Mouse (Mus musculus) 3T3-L1 (cell line): ENCODE results near the gene Wfdc2.
"Not testable (repeated sequence)": the region's sequence is repeated elsewhere in the genome, so short reads cannot be mapped to it uniquely, and the experiment has no call there.

Source experiments
- DNase-seq: peaks from one replicate; pipeline ENCODE4 v3.0.0-alpha.2; 2015; ENCODE audit warnings: low read depth, low spot score

The Wfdc2 gene

GRCm38 (mm10) chr2:164549338-164549737 lies 12.9 kb upstream of the Wfdc2 start:
- DNase-seq, result peak; percentile 63

GRCm38 (mm10) chr2:164549963-164550894 lies 12.0 kb upstream of the Wfdc2 start:
- no peak for DNase-seq

GRCm38 (mm10) chr2:164550895-164551269 lies 11.3 kb upstream of the Wfdc2 start:
- DNase-seq, result no peak

- DNase-seq, result no peak
Measured at GRCm38 (mm10) chr2:164551502-164551901, 10.7 kb upstream of the Wfdc2 start.

GRCm38 (mm10) chr2:164558426-164558825 lies 3.8 kb upstream of the Wfdc2 start:
- no peak for DNase-seq

GRCm38 (mm10) chr2:164558991-164559645 lies 3.1 kb upstream of the Wfdc2 start:
- DNase-seq, result peak; percentile 25

- DNase-seq, result no peak
Measured at GRCm38 (mm10) chr2:164560106-164560505, 2.1 kb upstream of the Wfdc2 start.

GRCm38 (mm10) chr2:164563339-164564038 lies 1.3 kb downstream of the Wfdc2 start:
- peak; percentile 64 for DNase-seq

GRCm38 (mm10) chr2:164564346-164564745 lies 2.1 kb downstream of the Wfdc2 start:
- DNase-seq, result no peak

GRCm38 (mm10) chr2:164566997-164567396 lies 4.8 kb downstream of the Wfdc2 start:
- peak; percentile 19 for DNase-seq

GRCm38 (mm10) chr2:164567460-164567859 lies 5.2 kb downstream of the Wfdc2 start:
- no peak for DNase-seq

- not testable (repeated sequence) for DNase-seq
Measured at GRCm38 (mm10) chr2:164573359-164573758, 11.1 kb downstream of the Wfdc2 start, which contains the start of gene Spint3. TSS of gene Spint3 (minus strand) at chr2:164573459.

- DNase-seq, result not testable (repeated sequence)
Measured at GRCm38 (mm10) chr2:164585025-164585725, 23.0 kb downstream of the Wfdc2 start, which contains the start of gene Wfdc6a. TSS of gene Wfdc6a (minus strand) at chr2:164585447.

- DNase-seq, result peak; percentile 80
Measured at GRCm38 (mm10) chr2:164592014-164592413, 29.8 kb downstream of the Wfdc2 start.

- no peak for DNase-seq
Measured at GRCm38 (mm10) chr2:164593494-164593893, 31.3 kb downstream of the Wfdc2 start, which contains the start of gene Eppin. TSS of gene Eppin (minus strand) at chr2:164593594.

GRCm38 (mm10) chr2:164600179-164600578 lies 38.0 kb downstream of the Wfdc2 start:
- no peak for DNase-seq

GRCm38 (mm10) chr2:164603482-164603881 lies 41.3 kb downstream of the Wfdc2 start:
- no peak for DNase-seq

GRCm38 (mm10) chr2:164604411-164604810 lies 42.2 kb downstream of the Wfdc2 start:
- peak; percentile 83 for DNase-seq

- DNase-seq, result peak; percentile 72
Measured at GRCm38 (mm10) chr2:164608781-164609180, 46.6 kb downstream of the Wfdc2 start.

- not testable (repeated sequence) for DNase-seq
Measured at GRCm38 (mm10) chr2:164613471-164613870, 51.3 kb downstream of the Wfdc2 start, which contains the start of the genes Wfdc6b and Wfdc8. TSS of gene Wfdc6b (plus strand) at chr2:164613522. TSS of gene Wfdc8 (minus strand) at chr2:164613626.

- no peak for DNase-seq
Measured at GRCm38 (mm10) chr2:164615386-164615785, 53.2 kb downstream of the Wfdc2 start.
